Mouse (Mus musculus) left cerebral cortex, adult 9 months (tissue): ENCODE data around the gene Spin1.
"Not testable (repeated sequence)": the region's sequence is repeated elsewhere in the genome, so short reads cannot be mapped to it uniquely, and the experiment has no call there.

Experiments
- DNase-seq, 2 experiments: peaks; one replicate each; pipeline ENCODE4 v3.0.0; 2022; ENCODE audit warnings: low spot score in 2 of 2

The Spin1 gene

DNA sequence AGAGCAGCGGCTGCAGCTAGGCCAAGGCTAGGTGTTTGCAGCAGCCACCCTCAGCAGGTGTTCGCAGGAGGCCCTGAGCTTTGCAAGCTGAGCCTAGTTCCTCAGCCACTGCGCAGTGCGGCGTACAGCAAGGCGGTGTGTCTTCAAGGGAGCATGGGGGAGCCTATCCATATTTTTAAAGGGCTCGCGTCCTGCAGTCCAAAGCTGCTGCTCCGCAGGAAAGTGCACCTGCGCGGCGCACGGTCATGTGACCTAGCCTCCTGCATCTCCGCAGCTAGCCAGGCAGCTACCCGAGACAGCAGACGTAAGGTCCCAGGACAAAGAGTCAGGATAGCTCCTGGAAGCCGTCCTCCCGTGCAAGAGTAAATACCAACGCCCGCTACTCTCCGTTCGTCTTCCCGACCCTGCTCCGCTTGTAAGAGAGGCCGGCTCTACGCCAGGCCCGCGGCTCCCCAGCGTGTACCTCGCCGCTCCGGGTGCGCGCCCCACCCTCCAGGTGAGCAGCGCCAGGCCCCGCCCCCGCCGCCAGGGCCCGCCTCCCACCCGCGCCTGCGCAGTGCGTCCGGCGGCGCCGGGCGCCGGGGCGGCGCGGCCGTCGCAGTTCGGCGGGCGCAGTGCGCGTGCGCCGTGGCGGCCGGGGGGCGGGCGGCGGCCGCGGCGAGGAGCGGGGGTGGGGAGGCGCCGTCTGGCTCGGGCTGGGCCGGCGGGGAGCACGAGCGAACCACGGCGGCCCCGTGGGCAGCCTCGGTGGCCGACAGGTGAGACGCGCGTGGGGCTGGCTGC lies at the start of gene Spin1:
Gene Spin1 (plus strand): TSS at position 648 of the 783 bp plus-strand sequence.
- peak; percentile 70 to 81 for DNase-seq

DNA sequence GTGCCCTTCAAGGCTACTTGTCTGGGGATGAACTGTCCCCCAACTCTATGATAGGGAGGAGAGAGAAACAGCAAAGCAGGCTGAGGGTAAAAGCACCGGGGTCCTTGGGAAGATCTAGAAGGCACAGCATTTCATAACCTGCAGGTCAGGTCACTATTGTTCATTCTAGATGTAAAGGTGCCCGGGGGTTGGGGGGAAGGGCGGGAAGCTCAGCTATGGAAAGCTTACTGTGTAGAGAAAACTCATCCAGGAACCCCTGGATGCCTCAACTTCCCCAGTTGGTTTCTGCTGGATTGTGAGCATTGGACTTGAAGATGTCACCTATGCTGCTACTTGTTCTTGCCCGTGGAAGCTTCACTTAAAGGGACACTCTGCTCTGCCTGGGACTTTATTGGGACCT lies 49.7 kb upstream of the Spin1 start:
- DNase-seq: no peak

DNA sequence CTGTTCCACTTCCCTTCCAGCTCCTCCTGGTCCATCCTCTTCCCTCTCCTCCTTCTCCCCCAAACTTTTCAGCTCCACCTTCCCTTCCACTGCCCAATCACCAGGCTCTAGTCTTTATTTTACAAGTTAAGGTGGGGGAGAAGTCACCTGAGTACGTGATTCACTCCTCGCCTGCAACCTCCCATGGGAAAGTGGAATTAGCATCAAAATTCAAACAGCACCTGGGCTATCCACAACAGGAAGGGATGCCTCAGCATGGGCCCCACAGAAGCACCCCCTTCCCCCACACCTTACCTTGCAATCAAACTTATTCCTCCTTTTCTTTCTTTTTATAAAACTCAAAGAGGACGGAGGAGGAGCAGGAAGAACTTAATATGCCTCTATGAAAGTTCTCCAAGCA lies 48.3 kb upstream of the Spin1 start:
- DNase-seq: no peak

DNA sequence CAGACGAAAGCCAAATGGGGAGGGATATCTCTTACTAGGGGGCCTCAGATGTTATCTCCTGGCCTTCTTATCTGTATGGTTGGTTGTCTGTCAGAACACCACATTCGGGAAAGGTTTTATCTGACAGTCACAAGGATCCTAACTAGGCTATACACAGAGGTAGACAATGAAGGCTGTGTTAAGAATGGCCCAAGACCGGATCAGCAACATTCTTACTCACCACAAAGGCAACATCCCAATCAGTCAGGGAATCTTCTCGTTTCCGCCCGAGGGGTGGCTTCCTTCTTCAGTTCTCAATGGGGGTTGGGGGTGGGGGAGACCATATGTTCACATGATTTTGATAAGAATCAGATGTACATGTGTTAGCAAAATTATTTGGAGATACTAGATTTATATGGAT lies 37.7 kb upstream of the Spin1 start:
- DNase-seq: no peak

DNA sequence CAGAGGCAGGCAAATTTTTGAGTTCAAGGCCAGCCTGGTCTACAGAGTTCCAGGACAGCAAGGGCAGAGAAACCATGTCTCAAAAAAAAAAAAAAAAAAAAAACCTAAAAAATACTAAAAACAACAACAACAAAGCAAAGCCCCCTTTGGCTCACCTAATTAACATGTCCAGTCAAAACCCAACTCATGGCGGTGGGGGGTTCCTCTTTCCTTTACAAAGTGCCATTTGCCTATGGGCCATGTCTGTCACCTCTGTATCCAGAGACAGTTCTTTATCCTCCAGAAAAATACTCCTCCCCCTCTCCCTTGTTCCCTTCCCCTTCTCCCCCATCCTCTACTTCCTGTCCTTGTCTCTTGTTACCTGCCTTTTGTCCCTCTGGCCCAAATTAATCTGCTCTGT lies 37.0 kb upstream of the Spin1 start:
- DNase-seq: no peak

DNA sequence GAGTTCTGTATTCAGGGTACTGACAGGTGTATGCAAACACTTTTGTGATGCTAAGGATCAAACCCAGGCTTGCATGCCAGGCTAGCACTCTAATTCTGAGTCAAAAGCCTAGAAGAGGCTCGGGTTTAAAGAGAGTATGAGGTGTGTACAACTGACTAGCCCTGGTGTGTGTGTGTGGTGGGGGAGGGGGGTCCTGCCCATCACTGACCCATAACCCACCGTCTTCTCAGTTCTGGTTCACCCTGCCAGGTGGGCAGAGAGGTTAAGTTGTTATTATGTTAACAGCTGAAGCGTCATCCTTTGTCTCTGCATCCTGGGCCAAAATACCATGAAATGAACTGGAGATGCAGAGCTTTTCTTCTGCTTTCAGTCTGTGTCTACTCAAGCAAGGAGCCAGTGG lies 36.3 kb upstream of the Spin1 start:
- DNase-seq: no peak

DNA sequence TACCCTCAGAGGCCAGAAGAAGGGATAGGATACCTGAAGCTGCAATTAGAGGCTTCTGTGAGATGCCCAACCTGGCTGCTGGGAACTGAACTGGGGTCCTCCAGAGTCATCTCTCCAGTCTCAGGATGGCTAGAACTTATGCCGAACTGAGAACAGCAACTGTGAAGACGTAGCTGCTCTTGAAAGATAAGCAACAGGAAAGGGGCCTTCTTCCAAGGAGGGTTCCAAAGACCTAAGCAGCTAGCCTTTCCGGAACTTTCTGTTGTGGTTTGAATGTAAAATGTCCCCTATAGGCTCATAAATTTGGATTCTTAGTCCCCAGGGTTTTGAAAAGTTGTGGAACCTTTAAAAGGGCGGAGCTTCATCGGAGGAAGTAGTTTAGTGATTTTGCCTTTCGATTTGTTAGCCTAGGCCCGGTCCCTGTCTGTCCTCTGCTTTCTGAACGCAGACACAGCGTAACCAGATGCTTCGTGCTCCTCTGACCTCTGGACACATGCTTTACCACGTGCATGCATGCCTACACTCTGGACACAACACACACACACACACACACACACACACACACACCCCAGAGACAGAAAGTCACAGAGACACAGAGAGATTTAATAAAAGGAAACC lies 29.5 kb upstream of the Spin1 start:
- no peak for DNase-seq

DNA sequence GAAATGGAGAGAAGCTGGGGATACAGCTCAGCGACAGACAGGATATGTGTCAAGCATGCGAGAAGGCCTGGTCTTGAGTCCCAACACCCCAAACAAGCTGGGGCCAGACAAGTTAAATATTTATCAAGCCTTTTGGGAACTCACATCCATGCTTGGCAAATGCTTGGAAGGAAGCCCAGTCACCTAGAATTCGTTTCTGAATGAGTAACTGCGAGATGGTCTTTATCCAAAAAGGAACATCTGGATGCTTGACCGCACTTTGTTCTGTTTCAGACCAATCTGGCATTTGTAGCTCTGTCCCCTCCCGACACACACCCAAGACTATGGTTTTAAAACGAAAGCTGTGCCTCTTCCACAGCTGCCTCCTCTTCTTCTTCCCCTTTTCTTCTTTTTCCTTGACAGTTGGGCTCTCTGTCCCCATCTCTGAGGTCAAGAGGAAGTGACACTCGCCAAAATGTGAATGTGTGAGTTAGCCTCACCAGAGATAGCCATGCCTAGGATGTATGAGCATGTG lies 28.9 kb upstream of the Spin1 start:
- DNase-seq: no peak

DNA sequence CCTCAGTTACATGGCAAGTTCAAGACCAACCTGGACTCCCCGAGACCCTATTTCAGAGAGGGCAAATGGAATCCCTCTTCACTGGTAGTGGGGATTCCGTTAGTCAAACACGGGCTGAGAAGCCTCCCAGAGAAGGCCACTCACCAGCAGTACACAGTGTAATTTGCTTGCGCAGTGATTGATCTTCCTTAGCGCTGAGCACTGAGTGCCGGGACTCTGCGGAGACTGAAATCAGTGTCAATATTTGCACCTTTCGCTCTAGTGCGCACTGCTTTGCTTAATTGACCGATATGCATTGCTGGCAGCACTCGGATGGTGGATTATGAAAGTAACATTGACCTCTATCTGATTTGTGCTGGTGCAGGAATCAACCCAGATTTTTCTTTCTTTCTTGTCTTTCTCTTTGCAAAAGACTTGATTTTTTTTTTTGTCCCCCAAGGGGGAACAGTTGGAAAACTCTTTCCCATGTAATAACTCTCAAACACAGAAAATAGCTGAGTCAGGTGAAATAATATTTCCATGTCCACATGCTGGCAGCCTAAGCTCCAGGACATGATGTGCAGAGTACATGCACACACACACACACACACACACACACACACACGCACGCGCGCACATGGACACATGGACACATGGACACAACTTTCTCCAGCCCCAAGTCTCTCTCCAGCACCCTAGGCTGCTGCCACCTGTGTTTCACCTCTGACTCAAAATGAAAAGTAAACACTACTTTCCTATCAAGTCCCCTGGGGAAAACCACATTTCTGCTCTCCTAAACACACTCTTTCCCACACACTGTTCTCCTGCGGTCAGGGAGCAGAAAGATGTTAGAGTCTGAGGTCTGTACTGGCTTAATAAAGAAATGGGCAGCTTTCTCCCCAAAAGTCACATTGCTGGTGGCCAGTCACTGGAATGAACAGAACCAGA lies 27.5 kb upstream of the Spin1 start:
- no peak for DNase-seq

DNA sequence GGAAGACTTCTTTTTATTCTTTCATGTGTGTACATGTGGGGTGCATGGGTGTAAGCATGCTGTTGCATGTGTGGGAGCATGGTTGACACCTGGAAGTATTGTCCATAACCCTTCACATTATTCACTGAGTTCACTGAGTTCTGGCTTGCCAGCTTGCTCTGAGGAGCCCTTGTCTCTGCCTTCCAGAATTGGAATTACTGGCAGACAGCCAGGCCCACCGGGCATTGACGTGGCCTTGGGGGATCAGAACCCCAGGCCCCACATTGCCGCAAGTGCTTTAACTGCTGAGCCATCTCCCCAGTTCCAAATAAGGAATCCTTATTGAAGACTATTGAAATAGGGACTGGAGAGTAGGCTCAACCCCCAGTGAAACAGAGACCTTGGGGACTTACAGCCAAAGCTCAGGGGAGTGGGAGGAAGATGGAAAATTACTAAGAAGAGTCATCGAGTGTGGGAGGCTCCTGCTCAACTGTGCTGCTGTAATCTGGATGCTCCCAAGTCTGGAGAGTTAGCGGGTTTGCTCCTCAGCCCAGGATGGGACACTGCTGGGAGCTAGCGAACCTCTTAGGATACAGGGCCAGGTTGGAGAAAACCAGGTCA lies 26.5 kb upstream of the Spin1 start:
- DNase-seq: no peak

DNA sequence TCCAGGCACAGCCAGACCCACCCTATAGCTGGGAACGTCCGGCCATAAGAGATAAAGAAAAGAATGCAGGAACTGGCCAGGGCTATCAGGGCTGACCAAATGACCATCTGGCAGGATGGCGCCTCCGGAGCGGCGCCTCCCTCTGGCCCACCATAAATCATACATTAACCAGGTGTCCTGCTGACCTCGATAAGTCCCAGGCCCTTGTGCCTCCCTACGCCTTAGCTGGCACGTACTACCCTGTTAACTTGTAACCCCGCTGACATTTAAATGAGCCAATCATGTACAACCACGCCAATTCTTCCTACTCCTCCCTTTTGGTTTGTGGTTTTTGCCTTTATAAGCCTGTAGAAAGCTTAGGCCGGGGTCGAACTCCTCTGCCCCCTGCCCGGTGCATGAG lies 24.5 kb upstream of the Spin1 start:
- DNase-seq: not testable (repeated sequence)

DNA sequence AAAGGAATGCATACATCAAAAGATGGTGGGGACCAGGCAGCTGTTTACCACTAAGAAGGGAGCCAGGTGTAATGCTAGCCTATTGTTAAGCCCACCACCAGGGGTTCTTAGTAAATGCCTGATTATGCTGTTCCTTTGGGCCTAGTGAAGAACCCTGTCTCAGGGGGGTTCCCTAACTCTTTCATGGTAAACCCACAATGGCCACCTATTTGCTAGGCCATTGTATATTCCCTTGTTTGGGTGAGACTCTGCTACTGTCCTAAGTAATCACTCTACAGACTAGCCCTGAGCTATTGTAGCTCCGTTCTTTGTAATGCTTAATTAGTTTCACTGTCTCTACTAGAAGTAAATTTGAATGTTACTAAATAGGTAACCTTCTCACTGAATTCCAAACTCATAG lies 22.1 kb upstream of the Spin1 start:
- DNase-seq: not testable (repeated sequence)

DNA sequence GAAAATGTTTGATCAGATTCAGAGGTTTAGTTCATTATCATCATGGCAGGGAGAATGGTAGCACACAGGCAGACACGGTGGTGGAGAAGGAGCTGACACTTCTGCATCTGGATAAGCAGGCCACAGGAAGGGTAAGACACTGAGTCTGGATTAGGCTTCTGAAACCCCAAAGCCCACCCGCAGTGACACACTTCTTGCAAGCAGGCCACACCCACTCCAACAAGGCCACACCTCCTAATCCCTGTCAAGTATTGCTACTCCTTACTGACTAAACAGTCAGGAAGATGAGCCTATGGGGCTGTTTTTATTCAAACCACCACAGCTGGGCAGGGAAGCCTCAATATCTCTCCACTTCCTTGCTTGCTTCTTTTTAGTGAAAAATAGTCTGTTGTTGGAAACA lies 19.9 kb upstream of the Spin1 start:
- no peak for DNase-seq

DNA sequence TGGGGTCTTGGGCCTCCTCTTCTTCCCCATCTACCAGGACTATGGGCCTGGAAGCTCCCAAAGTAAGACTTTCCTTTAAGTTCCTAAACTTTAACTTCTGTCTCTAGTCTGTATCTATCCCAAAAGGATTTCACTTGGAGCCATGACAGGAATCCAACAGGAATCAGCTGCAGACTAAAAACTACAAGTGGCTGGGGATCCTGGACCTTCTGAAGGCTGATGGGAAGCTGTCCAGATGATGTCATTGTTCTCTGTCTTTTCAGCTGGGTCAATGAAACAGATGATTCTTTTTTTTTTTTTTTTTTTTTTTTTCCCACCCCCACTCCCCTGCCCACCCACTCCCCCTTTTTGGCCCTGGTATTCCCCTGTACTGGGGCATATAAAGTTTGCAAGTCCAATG lies 16.4 kb upstream of the Spin1 start:
- DNase-seq: no peak

DNA sequence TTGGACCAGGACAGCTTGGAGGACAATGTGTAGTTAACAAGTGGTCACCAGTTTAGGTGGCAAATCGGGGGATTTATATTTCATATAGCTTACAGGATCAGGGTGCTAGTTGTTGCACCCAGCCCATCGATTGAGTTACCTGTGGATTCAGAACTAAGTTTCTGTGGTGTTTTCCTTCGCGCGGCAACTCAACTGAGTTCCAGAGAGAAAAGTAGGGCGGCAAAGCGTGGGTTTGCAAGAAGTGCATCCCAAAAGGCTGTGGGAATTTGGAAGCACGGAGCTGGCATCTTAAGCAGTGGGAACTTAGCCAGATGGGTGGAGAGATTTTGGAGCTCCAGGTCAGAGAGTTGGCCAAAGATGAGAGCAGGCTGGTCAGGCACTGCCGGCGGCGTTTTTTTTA lies 14.7 kb upstream of the Spin1 start:
- no peak for DNase-seq

DNA sequence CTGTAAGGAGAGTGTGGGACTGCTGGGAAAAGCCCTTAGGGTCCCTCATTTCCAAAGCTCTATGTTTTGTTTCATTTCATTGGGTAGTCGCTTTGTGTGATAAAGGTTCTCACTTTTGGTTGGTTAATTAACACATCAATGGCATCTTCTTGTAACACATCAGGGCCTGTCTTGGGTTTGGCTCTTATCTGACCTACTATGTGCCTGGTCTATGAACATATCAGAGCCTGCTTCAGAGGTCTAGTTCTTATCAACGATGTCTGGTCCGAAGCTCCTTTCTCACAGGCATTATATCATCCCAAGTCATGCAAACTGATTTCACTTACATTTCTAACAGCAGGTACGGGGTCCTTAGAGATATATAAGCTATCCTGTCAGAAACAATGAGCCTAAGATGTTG lies 13.4 kb upstream of the Spin1 start:
- no peak for DNase-seq

DNA sequence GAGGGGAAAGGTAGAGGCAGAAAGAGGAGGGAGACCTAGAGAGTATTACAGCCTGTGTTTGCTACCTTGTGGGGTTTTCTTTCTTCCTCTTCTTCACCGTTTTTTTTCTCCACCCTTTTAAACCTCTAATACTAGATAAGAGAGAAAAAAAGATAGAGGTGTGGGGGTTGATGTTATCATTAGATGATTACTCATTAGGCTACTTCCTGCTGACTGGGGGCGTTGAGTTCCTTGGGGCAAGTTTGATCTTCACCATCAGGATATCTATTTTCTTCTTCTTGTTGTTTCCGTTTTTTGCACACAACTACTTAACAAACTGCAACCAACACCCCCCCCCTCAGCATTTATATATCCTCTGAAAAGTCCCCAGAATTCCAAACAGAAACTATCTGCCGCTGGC lies 12.5 kb upstream of the Spin1 start:
- no peak for DNase-seq

DNA sequence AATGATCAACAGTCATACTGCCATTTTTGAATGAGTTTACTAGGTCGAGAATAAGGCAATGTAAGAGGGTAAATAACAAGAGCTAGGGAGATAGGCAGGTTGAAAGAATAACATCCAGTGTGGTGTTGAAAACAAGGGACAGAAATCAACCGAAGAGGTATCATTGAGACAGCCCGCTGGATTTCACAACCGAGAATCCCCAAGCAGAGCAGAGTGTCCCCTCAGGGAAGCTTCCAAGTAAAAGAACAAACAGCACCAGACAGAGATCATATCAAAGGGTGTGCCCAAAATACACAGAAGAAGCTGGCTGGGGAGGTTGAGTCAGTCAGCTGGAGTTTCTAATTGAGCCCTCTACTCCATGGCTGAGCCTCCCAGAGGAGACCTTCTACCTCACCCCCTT lies 11.6 kb upstream of the Spin1 start:
- no peak for DNase-seq

DNA sequence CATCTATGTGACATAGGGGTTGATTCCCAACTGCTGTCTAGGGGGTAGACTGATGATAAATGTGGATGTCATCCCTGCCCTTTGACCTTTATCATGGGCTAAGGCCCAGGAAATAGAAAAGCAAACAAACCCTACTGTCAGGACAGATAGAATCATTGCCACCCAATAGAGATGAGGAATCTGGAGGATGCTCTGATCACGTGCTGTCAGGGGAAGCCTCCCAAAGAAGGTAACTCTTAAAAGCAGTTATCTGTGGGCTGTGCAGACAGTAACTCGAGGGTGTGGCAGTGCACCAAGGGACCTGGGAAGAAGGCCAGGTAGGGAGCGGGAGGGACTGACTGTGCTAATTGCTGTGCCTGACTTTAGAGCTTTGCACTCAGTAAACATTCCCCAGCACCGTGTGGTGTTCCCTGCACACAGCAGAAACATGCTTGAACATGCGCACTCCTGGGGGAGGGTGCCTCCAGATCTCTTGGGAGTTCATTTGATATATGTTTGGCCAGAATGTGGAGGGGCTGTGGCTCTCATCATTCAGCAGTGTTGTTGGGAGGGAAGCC lies 10.5 kb upstream of the Spin1 start:
- DNase-seq: no peak

DNA sequence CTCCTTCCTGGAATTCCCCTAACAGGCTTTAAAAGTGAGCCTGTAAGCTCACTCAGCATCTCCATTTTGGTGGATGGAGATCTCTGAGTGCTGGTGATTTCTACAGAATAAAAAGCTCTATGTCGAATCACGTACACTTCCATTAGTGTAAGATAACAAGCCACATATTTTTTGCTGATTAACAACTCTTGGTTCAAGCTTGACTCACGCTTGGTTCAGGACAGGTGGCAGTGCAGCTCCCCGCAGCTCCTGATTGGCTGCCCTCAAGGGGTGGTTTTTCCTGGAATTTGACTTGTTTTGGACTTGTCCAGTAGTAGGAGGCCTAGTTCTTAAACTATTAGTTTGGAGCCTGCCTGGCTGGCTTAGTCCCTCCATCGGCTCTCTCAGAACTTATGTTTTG lies 7.2 kb upstream of the Spin1 start:
- no peak for DNase-seq

DNA sequence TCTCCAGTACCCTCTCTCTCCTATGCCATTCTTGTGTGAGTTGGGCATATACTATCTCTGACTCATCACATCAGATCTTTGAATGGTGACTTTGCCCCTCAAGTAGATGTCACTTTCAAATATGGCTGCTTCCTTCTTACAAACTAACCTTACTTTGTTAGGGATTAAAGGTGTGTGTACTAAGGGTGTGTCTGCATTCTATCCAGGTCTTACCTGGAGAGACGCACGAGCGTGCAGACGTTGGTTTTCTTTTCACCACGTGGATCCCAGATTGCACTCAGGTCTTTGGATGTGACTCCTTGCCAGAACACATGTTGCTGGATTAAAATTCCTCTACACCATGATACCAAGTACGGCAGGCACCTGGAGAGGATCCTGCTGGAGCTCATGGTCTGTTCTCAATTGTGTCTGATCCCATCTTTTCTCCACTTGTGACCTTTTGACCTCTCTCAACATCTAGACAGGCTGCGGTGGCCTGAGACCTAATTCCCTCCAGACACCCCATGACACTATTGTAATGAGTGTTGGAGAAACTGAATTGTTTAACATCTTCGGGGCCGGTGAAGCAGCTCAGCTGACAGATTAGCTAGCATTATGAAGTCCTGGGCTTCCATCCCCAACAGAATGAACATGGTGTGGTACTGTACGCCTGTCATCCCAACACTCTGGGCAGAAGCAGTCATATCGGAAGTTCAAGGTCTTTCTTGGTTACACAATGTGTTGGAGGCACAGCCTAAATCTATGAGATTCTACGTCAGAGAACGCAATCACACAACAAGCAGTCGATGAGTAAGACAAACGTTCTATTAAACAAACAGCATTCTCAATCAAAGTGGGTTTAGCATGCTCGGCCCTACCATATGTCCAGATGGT lies 6.1 kb upstream of the Spin1 start:
- DNase-seq: no peak
